Mouse (Mus musculus) adipocyte (in vitro differentiated cells): Measurements from ENCODE around the gene Gpatch1.

Experiments used
- DNase-seq: peaks from one replicate; pipeline ENCODE4 v3.0.0-alpha.2; 2016; ENCODE audit warnings: low spot score

Gpatch1 gene

GRCm38 (mm10) chr7:35234361-35235245, 83.6 kb downstream of the Gpatch1 start:
- peak; percentile 91 for DNase-seq

GRCm38 (mm10) chr7:35233861-35234260, 84.4 kb downstream of the Gpatch1 start:
- DNase-seq: no peak

DNA sequence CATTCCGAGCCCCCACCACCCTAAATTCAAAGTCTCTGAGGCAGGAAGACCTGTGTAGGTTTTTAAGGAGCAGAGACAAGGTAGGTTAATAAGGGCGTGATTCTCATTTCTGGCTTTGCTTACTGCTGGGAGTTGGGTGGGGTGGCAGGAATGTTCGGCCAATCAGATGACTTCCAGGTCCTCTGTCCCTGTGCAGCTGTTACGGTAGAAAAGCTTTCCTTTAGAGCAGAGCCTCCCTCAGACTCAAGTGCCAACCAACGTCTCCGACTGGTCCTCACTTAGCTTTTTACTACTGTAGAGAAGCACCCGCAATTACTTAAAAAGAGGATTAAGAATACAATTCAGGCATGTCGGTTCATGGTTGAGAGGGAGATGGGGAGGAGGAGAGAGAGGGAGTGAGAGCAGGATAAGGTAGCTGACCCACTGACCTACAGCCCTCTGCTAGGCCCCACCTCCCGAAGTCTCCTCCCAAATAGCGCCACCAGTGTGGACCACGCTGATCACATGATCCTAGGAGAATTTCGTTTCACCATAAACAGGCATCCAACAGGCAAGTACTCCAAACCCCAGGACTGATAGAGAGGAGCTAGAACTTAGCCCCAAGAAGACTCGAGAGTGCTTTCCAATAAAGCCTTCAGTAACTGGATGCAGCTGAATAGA, 85.3 kb downstream of the Gpatch1 start:
- DNase-seq: no peak

GRCm38 (mm10) chr7:35230333-35230732, 87.9 kb downstream of the Gpatch1 start:
- no peak for DNase-seq
